Mouse (Mus musculus) inflammation-experienced regulatory T-cells, adult 6 months (primary cell): Measurements from ENCODE around the gene Rho. TPM values are rescaled to one million over a fixed set of nuclear protein-coding genes. Genes with fewer than 3 reads are reported as not detected.

Experiments
- ATAC-seq: one replicate; pipeline ENCODE4 v1.8.0; 2017
- polyA plus RNA-seq, 3 experiments: library from polyadenylated mRNA; unstranded; fragments of 100-300 nt; shearing (Covaris generic); gene quantifications; one replicate each; pipeline ENCODE4 v1.2.1; 2017

Rho gene
- polyA plus RNA-seq, 3 experiments from 2014 or later: 0.43 TPM; not detected in 2

DNA sequence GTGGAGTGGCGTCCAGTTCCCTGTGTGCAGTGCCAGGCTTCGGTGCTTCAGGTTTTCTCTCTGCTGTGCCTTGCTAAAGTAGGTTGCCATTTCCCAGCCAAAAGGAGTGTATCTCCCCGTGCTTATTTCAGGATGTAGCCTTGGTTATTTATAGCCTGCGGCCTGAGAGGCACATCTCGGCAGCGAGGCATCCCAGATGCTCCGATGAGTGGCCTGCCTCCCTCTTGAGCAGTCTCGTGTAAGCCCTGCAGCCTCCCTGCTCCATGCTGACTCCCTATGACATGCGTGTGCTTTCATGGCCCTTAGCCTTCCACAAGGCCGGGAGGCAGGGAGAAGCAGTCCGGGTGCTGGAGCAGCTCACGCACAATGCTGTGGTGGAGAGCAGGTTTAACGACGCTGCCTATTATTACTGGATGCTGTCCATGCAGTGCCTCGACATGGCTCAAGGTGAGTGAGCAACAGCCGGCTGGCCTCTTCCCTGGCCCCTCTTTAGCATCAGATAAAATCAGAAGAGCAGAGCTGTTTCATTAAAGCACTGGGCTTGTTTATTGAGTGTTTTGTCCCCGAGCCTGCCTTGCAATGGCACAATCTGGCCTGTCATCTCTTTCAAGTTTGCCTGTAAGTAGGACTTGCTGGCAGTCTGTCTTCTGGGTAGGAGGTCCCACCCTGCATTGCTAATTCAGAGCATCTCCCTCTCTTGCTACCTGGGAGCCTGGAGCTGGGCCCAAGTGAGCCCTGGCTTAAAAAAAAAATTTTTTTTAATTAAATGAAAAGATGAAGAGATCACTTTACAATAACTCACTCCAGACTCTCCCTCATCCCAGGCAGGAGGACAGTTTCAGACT, 15.7 kb upstream of the Rho start:
- ATAC-seq: no peak

DNA sequence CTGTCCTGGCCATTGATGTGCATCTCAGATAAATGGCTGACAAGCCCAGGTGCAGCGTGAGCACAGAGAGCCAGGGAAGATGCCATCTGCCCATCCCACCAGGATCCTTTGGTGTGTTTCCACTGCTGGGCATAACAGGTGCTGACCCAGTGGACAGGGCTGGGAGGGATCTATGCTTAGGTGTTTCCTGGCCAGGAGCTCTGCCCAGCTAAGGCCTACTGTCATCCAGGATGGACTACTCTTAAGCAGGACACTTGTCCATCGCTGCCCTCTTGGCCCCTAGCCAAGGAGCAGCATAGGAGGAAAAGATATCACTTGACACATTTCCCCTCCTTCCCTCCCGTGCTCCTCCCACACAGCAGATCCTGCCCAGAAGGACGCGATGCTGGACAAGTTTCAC, 14.9 kb upstream of the Rho start:
- ATAC-seq: no peak

DNA sequence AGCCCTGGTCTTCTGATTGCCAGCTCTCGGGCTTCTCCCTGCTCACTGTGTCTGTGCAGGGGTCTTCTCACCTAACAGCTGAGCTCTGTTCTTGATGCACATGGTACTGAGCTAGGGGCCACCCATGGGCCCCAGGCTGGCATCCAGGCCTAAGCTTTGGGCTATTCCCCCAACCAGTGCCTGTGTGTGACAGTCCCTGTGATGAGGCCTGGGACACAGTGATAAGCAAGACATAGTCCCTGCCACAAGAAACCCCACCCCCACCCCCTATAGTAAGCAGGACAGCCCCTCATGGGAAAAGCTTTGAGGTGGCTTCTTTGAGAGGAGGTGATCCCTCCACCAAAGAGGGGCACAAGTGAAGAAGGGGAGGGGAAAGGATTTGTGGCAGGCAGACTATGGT, 12.9 kb upstream of the Rho start:
- no peak for ATAC-seq

DNA sequence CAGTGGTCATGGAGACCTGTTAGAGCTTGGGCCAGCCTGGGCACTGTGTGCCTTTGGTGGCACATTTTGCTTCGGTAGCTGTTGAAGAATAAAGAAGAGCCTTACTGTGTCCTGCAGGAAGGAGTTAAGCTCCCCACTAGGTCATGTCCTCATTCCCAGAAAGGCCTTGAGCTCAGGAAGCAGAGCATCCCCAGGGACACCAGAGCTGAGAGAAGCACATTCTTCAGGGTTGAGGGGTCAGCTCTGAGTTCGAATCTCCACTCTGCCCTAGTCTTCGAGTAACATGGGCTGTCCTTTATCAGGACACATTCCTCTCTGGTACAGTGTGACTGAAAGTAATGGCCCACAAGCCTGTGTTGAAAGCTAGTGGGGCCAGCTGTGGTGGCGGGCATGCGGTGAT, 11.7 kb upstream of the Rho start:
- ATAC-seq: no peak

DNA sequence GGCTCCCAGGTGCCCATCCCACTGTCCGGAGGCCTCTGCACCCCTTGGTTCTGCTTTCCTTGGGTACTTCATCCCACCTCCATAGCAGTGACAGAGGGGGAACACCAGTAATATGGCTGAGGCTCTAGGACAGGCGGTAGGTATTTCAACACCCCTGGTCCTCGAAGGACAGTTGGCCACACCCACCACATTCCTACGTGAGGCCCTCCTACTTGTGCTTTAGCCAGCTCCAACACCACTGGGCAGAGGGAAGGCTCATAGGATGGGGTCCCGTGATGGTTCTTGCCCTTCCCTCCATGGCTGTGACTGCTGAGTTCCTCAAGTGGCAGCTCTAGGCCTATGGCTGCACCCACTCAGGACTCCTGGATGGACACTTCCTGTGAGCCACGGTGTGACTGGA, 6.7 kb upstream of the Rho start:
- no peak for ATAC-seq

DNA sequence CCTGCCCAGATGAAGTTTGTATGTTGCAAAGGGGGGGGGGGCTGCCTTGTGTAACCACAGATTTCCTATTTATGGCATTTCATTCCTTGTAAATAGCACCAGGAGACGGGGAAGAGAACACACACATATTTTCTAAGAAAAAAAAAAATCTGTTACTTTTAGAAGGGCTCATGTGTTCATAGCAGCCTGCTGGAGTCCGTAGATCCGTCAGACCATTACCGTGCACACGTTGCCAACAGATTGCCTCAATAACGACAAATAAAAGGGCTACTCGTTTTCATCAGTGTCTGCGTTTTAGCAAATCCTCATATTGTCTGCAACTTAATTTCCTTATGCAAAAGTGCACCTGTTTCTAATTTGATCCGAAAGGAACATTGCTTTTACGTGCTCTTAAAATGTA, 5.1 kb upstream of the Rho start:
- ATAC-seq: no peak

DNA sequence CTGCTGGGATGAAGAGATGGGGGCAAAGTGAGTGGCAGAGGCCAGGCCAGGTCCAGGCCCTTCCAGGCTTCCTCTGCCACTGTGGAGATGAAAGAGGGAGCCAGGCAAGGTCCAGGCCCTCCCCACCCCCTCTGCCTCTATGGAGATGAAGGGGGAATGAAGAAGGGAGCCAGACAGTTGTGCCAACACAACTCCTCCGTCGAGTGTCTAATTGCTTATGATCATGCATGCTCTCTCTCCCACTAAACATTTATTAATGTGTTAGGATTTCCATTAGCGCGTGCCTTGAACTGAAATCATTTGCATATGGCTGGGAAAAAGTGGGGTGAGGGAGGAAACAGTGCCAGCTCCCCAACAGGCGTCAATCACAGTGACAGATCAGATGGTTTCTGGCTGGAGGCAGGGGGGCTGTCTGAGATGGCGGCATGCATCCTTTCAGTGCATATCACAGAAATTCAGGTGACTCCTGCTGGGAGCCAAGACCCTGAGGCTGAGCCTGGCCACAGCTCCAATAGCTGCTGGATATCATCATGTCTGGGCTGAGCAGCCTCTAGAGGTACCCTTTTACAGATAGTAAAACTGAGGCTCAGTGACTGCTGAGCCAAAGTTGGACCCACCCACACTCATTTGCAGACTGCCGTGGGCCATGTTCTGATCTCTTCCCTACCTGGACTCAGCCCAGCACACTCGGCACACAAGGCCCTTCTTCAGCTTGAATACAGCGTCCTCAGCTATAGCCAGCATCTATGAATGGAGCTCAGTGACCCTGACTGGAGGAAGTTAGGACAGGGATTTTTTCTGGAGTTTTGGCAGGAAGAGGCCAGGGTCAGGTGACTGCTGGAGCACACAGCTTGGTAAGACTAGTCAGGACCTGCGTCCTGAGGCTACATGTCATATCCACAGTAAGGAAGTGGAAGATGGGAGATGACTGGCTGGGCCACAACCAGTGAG, 4.0 kb upstream of the Rho start:
- no peak for ATAC-seq

DNA sequence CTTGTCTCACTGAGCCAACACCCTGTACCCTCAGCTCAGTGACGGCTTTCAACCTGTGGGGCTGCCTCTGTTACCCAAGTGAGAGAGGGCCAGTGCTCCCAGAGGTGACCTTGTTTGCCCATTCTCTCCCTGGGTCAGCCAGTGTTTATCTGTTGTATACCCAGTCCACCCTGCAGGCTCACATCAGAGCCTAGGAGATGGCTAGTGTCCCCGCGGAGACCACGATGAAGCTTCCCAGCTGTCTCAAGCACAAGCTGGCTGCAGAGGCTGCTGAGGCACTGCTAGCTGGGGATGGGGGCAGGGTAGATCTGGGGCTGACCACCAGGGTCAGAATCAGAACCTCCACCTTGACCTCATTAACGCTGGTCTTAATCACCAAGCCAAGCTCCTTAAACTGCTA, 1.5 kb upstream of the Rho start:
- ATAC-seq: no peak

DNA sequence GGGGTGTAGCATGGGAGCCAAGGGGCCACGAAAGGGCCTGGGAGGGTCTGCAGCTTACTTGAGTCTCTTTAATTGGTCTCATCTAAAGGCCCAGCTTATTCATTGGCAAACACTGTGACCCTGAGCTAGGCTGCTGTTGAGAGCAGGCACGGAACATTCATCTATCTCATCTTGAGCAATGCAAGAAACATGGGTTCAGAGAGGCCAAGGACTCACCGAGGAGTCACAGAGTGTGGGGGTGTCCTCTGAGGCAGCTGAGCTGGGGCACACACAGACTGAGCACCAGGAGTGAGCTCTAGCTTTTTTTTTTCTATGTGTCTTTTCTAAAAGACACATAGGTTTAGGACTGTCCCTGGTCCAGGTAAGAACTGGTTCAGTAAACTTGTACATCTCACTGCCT, 843 bp downstream of the Rho start:
- no peak for ATAC-seq

DNA sequence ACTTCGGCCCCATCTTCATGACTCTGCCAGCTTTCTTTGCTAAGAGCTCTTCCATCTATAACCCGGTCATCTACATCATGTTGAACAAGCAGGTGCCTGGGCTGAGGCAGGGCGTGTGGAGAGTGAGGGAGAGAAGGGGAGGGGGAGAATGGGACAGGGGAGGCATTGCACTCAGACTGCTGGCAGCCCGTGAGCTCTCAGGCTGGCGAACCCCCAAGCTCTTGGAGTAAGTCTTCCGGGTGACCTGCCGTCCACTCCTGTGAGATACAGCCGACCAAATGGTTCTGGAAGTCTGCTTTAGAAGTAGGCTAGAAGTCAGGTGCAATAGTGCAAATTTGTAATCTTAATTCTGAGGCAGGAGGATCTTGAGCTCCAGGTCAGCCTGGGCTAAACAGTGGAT, 4.0 kb downstream of the Rho start:
- no peak for ATAC-seq

DNA sequence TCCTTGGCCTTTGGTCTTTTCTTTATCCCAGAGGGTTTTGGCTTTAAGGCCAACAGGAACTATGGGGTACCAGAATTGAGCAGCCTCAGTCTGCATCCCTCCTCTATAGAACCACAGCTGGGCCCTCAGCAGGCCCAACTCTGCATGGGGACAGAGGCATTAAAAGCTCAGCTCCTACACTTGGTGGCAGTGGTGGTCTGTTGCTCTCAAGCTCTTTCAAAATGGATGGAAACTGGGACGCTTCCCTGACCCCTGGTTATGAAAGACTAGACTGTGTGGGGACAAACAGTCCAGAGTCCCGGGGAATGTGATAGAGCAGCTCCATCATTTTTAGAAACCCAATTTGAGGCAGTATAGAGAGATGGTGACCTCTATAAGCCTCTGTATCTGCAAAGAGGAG, 6.5 kb downstream of the Rho start:
- no peak for ATAC-seq

DNA sequence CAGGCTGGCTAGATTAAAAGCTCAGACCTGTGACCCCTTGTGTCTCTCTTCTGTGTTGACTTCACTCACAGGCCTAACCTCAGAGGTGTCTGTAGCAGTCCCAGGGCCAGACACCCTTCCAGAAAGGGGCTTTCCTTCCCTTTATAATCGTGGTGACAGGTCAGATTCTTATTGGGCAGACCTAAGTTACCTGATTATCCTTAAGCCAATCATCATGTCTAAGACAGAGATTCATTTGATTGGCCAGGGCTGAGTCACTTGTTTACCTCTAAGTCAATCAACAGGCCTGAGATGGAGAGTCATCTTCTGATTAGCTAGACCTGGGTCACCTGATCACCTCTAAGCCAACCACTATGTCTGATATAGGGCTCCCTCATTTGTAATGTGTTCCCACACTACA, 7.2 kb downstream of the Rho start:
- no peak for ATAC-seq

DNA sequence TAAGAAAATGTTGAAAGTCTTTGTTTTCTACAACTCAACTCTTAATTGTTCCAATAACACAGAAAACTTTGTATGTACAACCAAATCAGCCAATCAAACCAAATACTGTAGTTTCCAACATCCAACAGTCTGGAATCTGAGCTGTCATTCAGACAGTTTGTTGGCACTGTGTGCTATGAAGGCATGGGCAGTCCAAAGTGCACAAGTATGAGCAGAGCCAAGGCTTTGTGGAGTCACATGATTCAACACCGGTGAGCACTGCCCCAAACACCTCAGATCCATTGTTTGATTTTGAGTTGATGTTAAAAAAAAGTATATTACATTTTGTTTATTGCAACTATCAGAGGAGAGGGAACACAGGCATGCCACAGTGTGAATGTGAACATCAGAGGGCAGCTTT, 9.1 kb downstream of the Rho start:
- no peak for ATAC-seq

DNA sequence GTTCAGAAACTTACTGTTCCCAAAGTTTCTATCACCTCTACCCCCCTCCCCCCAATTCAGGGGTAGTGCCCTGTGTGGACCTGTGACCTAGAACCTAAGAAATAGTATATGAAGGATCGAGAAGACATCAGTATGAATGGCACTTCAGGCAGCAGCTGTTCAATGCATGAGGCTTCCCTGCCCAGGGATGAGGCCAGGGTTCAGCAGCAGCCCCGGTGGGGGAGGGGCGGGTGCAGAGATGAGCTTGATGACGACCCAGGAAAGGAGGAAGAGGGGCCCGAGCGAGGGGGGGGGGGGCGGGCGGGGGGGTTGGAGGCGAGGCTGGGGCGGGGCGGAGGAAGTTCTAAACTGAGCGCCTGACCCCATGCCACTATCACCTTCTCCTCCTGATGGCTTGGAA, 9.6 kb downstream of the Rho start:
- ATAC-seq: no peak

DNA sequence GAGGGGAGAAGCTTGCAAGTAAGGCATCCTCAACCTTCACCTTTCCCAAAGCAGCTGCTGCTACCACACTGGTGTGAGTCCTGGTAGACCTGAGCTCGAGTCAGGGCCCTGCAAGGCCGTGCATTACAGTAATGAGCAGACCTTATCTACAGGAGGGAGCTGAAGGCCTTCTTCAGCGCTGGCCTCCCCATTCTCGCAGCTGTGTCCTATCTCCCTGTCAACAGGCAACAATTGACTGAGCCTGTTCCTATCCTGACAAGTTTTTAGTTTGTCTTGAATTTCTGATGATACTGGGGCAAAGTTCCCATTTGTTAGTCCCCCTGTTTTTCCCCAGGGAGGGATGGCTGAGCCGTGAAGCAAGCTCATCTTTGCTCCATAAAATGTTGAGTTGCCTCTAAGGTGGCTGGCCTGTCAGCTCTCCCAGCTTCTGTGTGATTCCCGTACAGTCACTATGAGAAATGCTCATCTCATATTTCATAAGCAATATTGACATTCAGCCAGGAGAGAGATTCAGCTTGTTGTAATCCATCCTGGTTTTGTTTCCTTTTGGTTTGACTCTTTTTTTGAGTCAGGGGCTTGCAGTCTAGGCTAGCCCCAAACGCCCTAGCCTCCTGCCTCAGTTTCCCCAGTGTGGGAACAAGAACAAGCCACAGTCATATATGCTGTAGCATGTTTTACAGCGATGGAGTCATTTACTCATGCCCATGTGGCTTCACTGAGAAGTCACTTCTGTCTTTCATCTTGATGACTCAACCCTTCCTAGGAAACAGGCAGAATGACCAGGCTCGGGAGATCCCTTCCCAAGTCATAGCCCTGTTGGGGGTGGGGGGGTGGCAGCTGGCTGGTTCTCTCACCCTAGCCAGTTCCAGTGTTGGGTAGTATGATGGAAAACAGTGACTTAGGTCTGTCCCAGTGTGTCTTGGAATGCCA, 12.2 kb downstream of the Rho start:
- ATAC-seq: no peak

DNA sequence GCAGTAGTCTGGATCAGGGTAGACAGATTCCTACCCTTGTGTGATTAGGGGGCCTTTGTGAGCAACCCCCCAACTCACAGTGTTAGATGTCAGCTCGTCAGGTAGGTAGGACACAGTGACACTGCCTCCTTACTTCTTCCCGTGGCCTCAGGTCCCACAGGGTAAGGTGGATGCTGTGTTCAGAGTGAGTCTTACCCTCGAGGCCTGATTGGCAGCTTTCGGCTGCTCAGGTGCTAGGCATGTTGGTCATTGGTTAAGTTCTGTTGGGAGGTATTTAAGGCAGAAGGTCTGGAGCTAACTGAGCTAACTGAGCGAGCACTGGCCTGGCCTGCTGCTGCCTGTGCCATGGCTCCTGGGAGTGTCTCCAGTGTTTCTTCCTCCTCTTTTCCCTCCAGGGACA, 13.1 kb downstream of the Rho start, which contains the start of gene H1foo:
Gene H1foo (plus strand): TSS at position 301 of the 400 bp plus-strand sequence.
- no peak for ATAC-seq

DNA sequence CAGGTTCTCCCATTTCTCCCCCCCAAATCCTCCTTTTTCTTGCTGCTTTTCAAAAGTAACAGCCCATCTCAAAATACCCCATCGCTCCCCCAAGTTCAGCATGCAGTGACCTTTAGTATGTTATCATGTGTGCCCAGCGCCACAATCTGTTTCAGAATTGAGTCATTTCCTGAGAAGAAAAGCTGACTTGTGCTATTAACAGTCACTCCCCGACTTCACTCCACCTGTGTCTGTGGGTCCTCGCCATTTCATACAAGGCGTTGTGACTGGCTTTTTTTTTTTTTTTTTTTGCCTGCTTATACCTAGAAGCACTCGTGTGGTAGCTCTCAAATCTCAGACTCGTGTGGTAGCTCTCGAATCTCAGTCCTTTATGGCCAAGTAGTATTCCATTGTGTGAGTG, 14.1 kb downstream of the Rho start:
- ATAC-seq: peak; percentile 88

DNA sequence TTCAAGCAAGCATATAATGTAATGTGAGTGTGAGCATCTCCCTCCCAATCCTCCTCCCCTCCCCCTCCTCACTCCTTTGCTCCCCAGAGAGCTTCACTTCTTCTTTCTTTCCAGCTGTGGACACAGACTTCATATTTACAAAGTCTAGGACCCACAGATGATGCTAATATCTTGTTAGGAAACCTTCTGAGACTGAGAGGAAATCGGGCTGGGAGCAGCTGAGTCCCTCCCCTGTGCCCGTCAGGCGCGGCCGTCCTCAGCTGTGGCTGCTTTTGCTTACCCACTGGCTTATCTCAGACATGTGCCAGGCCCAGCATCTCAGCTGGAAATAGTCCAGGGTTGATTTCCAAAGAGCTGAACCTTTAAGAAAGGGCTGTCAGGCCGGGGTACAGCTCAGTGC, 14.8 kb downstream of the Rho start:
- no peak for ATAC-seq

DNA sequence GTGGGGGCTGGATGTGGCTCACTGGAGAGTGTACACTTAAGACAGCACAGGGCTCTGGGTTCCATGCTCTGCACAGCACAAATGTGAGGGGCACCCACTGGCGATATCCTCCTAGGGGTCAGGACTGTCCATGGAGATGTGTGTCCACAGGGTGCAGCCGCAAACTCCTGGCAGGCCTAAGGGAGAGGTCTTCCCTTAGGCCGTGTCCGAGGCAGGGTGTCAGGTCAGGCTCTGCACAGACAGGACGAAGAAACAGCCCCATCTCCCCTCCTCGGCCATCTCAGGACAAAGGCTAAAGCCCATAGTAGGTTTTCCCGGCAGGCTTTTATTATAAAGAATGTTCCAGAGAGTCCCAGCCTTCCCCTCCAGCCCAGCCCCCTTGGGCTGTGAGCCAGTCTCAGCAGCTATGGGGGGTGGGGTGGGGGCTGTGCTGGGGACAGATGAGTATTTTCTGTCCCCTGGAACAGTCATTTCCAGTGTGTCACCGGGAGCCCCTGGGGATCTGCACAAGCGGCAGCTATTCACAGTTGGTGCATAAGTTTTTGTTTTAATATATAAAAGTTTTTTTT, 23.0 kb downstream of the Rho start:
- ATAC-seq: no peak

DNA sequence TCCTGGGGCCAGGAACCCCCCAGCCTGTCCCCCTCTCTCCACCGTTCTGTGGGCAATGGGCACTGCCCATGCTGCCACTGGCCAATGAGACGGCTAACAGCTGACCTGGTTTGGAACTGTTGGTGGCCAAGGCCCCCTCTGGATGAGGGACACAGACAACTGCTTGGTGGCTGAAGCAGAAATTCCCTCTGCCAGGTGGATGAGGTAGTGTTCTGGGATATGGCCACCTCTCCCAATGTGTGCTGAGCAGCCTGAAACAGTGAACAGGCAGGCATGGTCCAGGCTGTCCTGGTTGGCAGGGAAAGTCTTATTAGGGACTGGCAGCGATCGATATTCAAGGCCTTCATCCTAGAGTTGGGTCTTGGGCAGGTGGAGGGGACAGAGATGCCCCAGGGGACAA, 23.6 kb downstream of the Rho start:
- ATAC-seq: no peak

DNA sequence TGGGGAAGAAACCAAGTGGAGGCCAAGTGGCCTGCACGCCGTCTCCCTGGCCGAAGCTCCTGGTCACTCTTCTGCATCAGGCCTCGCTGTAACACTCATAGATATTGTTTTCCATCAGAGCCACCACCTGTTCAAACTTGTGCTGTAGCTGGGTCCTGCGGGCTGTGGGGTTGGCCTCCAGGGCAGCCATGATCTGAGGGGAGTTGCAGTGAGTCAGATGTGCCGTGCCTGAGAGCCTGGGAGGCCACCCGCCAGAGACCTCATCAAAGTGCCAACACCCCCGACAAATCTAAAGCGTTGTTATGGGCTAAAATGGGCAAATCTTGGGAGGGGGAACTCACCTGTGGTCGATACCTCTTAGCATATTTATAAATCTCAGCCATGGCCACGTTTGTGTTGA, 24.1 kb downstream of the Rho start:
- no peak for ATAC-seq

DNA sequence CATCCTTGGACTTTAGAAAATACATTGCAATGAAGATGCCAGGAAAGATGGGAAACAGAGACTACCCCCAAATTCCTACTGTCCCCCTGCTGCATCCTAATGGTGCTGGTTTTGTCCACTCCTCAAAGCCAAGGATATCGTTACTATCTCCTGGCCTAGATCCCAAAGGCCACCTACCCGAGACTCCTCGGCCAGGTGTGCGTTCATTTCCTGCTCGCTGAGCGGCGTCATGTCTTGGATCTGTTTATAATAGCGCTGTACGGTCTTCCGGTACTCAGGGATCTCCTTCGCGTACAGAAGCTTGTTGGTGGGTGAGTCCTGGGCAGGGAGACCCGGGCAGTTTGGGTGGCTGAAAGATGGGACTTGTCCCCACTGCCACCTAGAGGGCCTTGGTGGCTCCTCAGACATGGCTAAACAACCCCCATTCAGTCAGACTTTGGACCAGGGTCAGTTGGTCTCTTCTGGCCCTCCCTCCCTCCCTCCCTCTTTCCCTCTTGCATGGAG, 24.9 kb downstream of the Rho start:
- ATAC-seq: no peak
